Mouse (Mus musculus) cortical plate, adult 2 months (tissue): ENCODE data around the gene AW011738.

Experiments
- CTCF ChIP-seq: fragments of 200-500 bp; IDR thresholded peaks from 2 replicates; pipeline ENCODE4 v1.5.1; 2011; ENCODE audit warnings: mild to moderate bottlenecking, control low read depth, low read length; ENCODE audit not compliant: insufficient read depth; ENCODE audit errors: extremely low read depth
- POLR2A ChIP-seq: fragments of 200-500 bp; IDR thresholded peaks from 2 replicates; pipeline ENCODE4 v1.6.1; 2011; ENCODE audit warnings: mild to moderate bottlenecking, low read length, control low read depth; ENCODE audit not compliant: insufficient read depth; ENCODE audit errors: extremely low read depth

- TF ChIP-seq POLR2A (no peak), CTCF (no peak)
These were observed 31.3 kb upstream of the AW011738 start for GRCm38 (mm10) chr4:156171828-156172227.
